Mouse (Mus musculus) large intestine, adult 2 months (tissue): Measurements from ENCODE around the gene Cabp4. TPM values are rescaled to one million over a fixed set of nuclear protein-coding genes. Genes with fewer than 3 reads are reported as not detected.

Source experiments
- DNase-seq: peaks from one replicate; pipeline ENCODE4 v3.0.0-alpha.2; 2012; ENCODE audit warnings: low read depth, low spot score
- WGBS: fragments of 180-500 bp; shearing (Covaris S2); methylation state at CpG from one replicate; pipeline ENCODE4 v1.1.7; 2018; 5-methylcytosine and 5-hydroxymethylcytosine counted together
- polyA plus RNA-seq: library from polyadenylated mRNA; depleted of rRNA; stranded (reverse); fragments of >200 nt; gene quantifications from 2 replicates; pipeline ENCODE4 v1.2.3, GENCODE M21; 2012; rRNA removed

Gene Cabp4
- polyA plus RNA-seq, 1 experiment, result 0.45 TPM

DNA sequence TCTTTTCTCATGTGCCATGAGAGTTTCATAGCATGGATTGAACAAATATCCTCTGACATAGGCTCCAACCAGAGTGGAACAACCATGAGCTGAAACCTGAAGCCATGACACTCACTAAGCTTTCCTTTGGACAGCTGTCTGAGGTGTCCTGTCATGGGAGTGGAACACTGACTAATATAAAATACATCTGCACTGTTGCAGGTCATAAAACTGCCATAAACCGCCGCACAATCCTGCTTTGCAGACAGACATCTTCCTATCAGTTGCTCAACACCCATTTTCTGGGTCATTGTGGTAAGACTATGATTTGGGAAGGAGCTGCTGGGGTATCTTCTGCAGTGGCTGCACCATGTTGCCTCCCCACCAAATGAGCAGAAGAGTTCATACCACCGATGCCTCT, 51.1 kb downstream of the Cabp4 start:
- no peak for DNase-seq
- WGBS, result 28% methylated on average over 3 of the region's 3 CpGs

DNA sequence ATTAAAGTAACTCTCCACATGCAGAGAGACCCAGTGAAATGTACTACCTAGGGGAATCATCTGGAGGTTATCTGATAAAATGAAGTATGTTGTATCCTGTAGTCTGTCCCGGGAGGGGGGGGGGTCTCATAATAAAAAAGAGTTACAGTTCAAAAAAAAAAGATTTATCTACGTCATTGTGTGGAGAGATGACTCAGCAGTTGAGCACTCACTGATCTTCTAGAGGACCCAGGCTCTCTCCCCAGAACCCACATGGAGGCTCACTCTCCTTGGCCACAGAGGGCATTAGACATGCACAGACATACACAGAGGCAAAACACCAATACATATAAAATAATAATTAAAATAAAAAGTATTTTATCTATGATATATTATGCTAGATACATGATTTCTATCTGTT, 52.5 kb downstream of the Cabp4 start:
- no peak for DNase-seq
- WGBS, result 49% methylated on average over 2 of the region's 2 CpGs

GRCm38 (mm10) chr19:4090446-4090845, 53.4 kb downstream of the Cabp4 start:
- 86% methylated on average over 3 of the region's 3 CpGs for WGBS
- no peak for DNase-seq

GRCm38 (mm10) chr19:4089128-4089527, 54.7 kb downstream of the Cabp4 start:
- 72% methylated on average over 6 of the region's 6 CpGs for WGBS

DNA sequence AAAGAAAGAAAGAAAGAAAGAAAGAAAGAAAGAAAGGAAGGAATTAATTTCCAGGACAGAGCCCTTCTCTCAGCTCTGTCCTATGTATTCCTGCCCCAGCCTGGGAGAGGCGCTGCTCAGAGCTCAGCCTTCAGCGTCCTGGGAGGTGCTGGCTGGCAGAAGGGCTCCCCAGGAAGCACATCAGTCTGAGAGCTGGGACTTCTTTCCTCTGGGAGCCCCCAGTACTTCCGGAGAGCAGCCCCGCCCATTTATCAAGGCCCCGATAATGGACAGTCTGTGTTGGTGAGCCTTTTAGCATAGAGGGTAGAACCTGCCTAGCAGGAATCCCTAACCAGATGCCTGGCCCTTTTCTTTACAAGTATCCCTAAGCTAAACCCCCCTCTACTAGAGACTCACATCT, 55.7 kb downstream of the Cabp4 start:
- DNase-seq, result no peak
- WGBS, result 39% methylated on average over 5 of the region's 5 CpGs

More at GRCm38 (mm10) chr19:4089128-4089527, 54.7 kb downstream of the Cabp4 start:
- no peak for DNase-seq

GRCm38 (mm10) chr19:4087090-4087489, 56.7 kb downstream of the Cabp4 start:
- DNase-seq, result no peak
- WGBS, result 70% methylated on average over 5 of the region's 5 CpGs

DNA sequence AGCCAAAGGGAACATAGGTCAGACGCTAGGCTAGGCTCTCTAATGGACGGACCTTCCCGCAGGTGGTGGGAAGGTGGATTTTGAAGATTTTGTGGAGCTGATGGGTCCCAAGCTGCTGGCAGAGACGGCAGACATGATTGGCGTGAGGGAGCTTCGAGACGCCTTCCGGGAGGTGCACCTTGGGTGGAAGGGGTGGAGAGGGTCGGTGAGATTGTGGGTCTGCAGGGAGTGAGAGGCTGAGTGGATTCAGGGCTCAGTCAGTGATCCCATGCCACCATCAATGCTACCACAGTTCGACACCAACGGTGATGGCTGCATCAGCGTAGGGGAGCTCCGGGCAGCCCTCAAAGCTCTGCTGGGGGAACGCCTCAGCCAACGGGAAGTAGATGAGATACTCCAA, 57.7 kb downstream of the Cabp4 start:
- 93% methylated on average over 15 of the region's 15 CpGs for WGBS
- no peak for DNase-seq

Other genes with a start within 250 kb of the Cabp4 start
- 164 and 198 TPM in 2 replicates for gene Tcirg1, start 236.9 kb downstream of the Cabp4 start, polyA plus RNA-seq
- gene Ndufs8, start 231.3 kb downstream of the Cabp4 start, polyA plus RNA-seq, result 417 TPM in 2 replicates
- gene Aldh3b1, start 214.2 kb downstream of the Cabp4 start, polyA plus RNA-seq, result 21.4 and 45.1 TPM in 2 replicates
- gene Unc93b1, start 208.8 kb downstream of the Cabp4 start, polyA plus RNA-seq, result 123 and 160 TPM in 2 replicates
- 0.16 and 0.95 TPM in 2 replicates for gene Aldh3b3, start 185.4 kb downstream of the Cabp4 start, polyA plus RNA-seq
- 1.3 and 2.0 TPM in 2 replicates for gene Aldh3b2, start 171.7 kb downstream of the Cabp4 start, polyA plus RNA-seq
- 42.5 and 88.2 TPM in 2 replicates for gene Acy3, start 157.5 kb downstream of the Cabp4 start, polyA plus RNA-seq
- gene Tbx10, start 151.3 kb downstream of the Cabp4 start, polyA plus RNA-seq, result not detected in 2 replicates
- gene Nudt8, start 143.5 kb downstream of the Cabp4 start, polyA plus RNA-seq, result 7.7 and 10.5 TPM in 2 replicates
- gene Gm49405, start 143.4 kb downstream of the Cabp4 start, polyA plus RNA-seq, result 1.0 and 2.2 TPM in 2 replicates
- gene Doc2g, start 140.7 kb downstream of the Cabp4 start, polyA plus RNA-seq, result 6.8 and 7.3 TPM in 2 replicates
- gene Ndufv1, start 131.2 kb downstream of the Cabp4 start, polyA plus RNA-seq, result 152 and 205 TPM in 2 replicates
- 910 and 1,226 TPM in 2 replicates for gene Gstp1, start 106.0 kb downstream of the Cabp4 start, polyA plus RNA-seq
- gene Gstp2, start 98.0 kb downstream of the Cabp4 start, polyA plus RNA-seq, result 188 and 228 TPM in 2 replicates
- 19.4 and 21.9 TPM in 2 replicates for gene Gstp3, start 84.5 kb downstream of the Cabp4 start, polyA plus RNA-seq
- gene Cabp2, start 62.5 kb downstream of the Cabp4 start, polyA plus RNA-seq, result not detected in 2 replicates
- gene Cdk2ap2, start 46.9 kb downstream of the Cabp4 start, polyA plus RNA-seq, result 319 and 372 TPM in 2 replicates
- gene Pitpnm1, start 44.0 kb downstream of the Cabp4 start, polyA plus RNA-seq, result 114 and 145 TPM in 2 replicates
- gene Aip, start 18.2 kb downstream of the Cabp4 start, polyA plus RNA-seq, result 62.8 and 63.6 TPM in 2 replicates
- gene Gpr152, start 4.2 kb downstream of the Cabp4 start, polyA plus RNA-seq, result 0.03 TPM in 1 of 2 replicates, not detected in the other
- gene Coro1b, start 4.6 kb upstream of the Cabp4 start, polyA plus RNA-seq, result 385 and 500 TPM in 2 replicates
- gene Ptprcap, start 9.6 kb upstream of the Cabp4 start, polyA plus RNA-seq, result 56.3 and 62.6 TPM in 2 replicates
- 37.5 and 49.3 TPM in 2 replicates for gene Rps6kb2, start 19.3 kb upstream of the Cabp4 start, polyA plus RNA-seq
- 3.2 and 3.3 TPM in 2 replicates for gene Carns1, start 31.4 kb upstream of the Cabp4 start, polyA plus RNA-seq
- gene Tbc1d10c, start 47.3 kb upstream of the Cabp4 start, polyA plus RNA-seq, result 23.0 TPM in 2 replicates
- gene Ppp1ca, start 48.0 kb upstream of the Cabp4 start, polyA plus RNA-seq, result 374 and 382 TPM in 2 replicates
- gene Rad9a, start 57.6 kb upstream of the Cabp4 start, polyA plus RNA-seq, result 25.5 and 26.9 TPM in 2 replicates
- gene Clcf1, start 70.2 kb upstream of the Cabp4 start, polyA plus RNA-seq, result 7.4 and 8.4 TPM in 2 replicates
- not detected in 2 replicates for gene AC109138.7, start 70.3 kb upstream of the Cabp4 start, polyA plus RNA-seq
- gene Pold4, start 87.9 kb upstream of the Cabp4 start, polyA plus RNA-seq, result 116 and 130 TPM in 2 replicates
- gene Ssh3, start 125.1 kb upstream of the Cabp4 start, polyA plus RNA-seq, result 102 and 151 TPM in 2 replicates
- 2.0 and 2.4 TPM in 2 replicates for gene Ankrd13d, start 139.1 kb upstream of the Cabp4 start, polyA plus RNA-seq
- gene Grk2, start 162.2 kb upstream of the Cabp4 start, polyA plus RNA-seq, result 99.9 and 108 TPM in 2 replicates